Mouse (Mus musculus) neural tube, embryonic 14.5 days (tissue): ENCODE measurements around the gene Dhx15. TPM values are rescaled to one million over a fixed set of nuclear protein-coding genes. Genes with fewer than 3 reads are reported as not detected.

ENCODE experiments used
- ATAC-seq: fragments of 200-750 bp; cut with Nextera tagmentation; 2 replicates; pipeline ENCODE4 v1.8.0; 2017; ENCODE audit warnings: low read depth, mild to moderate bottlenecking, moderate TSS enrichment, moderate library complexity
- H3K27ac ChIP-seq: fragments of 300-500 bp; sonication (generic); 2 replicates; pipeline ENCODE4 v1.5.1; 2014; ENCODE audit warnings: low read depth, mild to moderate bottlenecking, control low read depth, low read length, moderate library complexity, mixed read lengths
- H3K27me3 ChIP-seq: fragments of 300-500 bp; sonication (generic); 2 replicates; pipeline ENCODE4 v1.6.1; 2014; ENCODE audit warnings: low read length; ENCODE audit not compliant: control insufficient read depth, insufficient read depth
- H3K36me3 ChIP-seq: fragments of 300-500 bp; sonication (generic); 2 replicates; pipeline ENCODE4 v1.6.1; 2014; ENCODE audit warnings: low read length, mixed read lengths; ENCODE audit not compliant: control insufficient read depth, insufficient read depth
- H3K4me1 ChIP-seq: fragments of 300-500 bp; sonication (generic); 2 replicates; pipeline ENCODE4 v1.6.1; 2014; ENCODE audit warnings: low read length; ENCODE audit not compliant: control insufficient read depth, insufficient read depth
- H3K4me2 ChIP-seq: fragments of 300-500 bp; sonication (generic); 2 replicates; pipeline ENCODE4 v1.6.1; 2014; ENCODE audit warnings: mild to moderate bottlenecking, low read depth, low read length, control low read depth
- H3K4me3 ChIP-seq: fragments of 300-500 bp; sonication (generic); 2 replicates; pipeline ENCODE4 v1.5.1; 2014; ENCODE audit warnings: low read depth, low read length, control low read depth, mixed read lengths
- H3K9ac ChIP-seq: fragments of 300-500 bp; sonication (generic); replicated peaks from 2 replicates; pipeline ENCODE4 v1.6.1; 2014; ENCODE audit warnings: low read depth, mild to moderate bottlenecking, control low read depth, low read length, mixed read lengths
- H3K9me3 ChIP-seq: fragments of 300-500 bp; sonication (generic); 2 replicates; pipeline ENCODE4 v1.6.1; 2016; ENCODE audit warnings: low read length; ENCODE audit not compliant: control insufficient read depth
- WGBS: fragments of 180-500 bp; shearing (Covaris S2); extraction: QIAGEN DNeasy Blood & Tissue Kit; methylation state at CpG from one replicate; pipeline ENCODE4 v1.1.7; 2014; 5-methylcytosine and 5-hydroxymethylcytosine counted together
- polyA plus RNA-seq: library from polyadenylated mRNA; unstranded; fragments of >200 nt; fragmentation: Nextera tagmentation; extraction: Ambion mirVana; gene quantifications from 2 replicates; pipeline ENCODE4 v1.2.1, GENCODE M21; 2014

Gene Dhx15
- polyA plus RNA-seq, 1 experiment from 2014 or later: 68.8 TPM

DNA sequence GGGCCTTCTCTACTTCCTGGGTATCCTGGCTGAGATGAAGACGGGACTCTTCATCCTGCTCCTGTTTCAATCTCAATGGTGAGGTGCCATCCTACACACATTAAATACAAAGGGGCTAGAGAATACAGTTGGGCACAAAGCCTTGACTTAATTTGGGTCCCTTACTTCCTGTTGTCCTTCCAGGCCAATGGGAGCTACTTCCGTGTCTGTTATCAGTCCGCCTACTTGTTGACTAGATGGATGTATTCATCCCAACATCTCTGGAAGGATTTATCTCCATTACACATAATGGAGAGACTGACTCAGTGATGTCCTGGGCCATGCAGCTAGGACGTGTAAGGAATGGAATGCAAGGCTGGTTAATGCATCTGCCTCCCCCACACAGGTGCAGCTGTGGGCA is 72.5 kb downstream of the Dhx15 start:
- no peak overlapping the region for H3K27ac ChIP-seq
- peaks cover 4% of the 10 kb centered on the region; the same call in 1 of the 2 replicates for H3K4me1 ChIP-seq
- 93% methylated on average over 4 of the region's 4 CpGs for WGBS
- no peaks in the 10 kb centered on the region for H3K9me3 ChIP-seq
- H3K9ac ChIP-seq: no peak overlapping the region
- no peak overlapping the region for H3K4me3 ChIP-seq
- no peaks in the 10 kb centered on the region for H3K36me3 ChIP-seq
- peaks cover 9% of the 10 kb centered on the region; the same call in 1 of the 2 replicates for H3K27me3 ChIP-seq
- ATAC-seq: no peak
- H3K4me2 ChIP-seq: no peak overlapping the region

DNA sequence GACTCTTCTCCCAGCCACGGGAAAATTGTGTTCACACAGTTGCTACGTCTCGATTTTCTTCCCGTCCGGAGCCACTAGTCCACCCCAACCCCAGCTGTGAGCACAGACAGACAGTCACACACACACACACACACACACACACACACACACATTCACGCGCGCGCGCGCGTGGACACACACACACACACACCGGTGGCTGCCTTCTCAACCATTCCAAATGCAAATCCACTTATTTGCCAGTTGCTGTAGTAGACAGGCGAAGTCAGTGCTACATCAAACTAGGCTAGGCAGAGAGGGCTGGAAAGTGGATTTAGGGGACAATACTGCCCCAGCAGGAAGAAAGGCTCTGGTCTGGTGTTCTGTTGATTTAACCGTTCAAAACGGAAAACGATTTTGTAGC is 73.9 kb downstream of the Dhx15 start:
- Histone ChIP-seq H3K4me1 (peaks cover 4% of the 10 kb centered on the region; the same call in 1 of the 2 replicates), H3K9me3 (no peaks in the 10 kb centered on the region), H3K4me3 (peak overlapping the region; percentile 64), H3K27me3 (peaks cover 9% of the 10 kb centered on the region; the same call in 1 of the 2 replicates), H3K36me3 (no peaks in the 10 kb centered on the region), H3K27ac (peak overlapping the region; percentile 62; the same call in 1 of the 2 replicates), H3K9ac (no peak overlapping the region), H3K4me2 (peak overlapping the region; percentile 100)
- peak; percentile 3; the same call in 1 of the 2 replicates for ATAC-seq
- WGBS: 1% methylated on average over 17 of the region's 17 CpGs

DNA sequence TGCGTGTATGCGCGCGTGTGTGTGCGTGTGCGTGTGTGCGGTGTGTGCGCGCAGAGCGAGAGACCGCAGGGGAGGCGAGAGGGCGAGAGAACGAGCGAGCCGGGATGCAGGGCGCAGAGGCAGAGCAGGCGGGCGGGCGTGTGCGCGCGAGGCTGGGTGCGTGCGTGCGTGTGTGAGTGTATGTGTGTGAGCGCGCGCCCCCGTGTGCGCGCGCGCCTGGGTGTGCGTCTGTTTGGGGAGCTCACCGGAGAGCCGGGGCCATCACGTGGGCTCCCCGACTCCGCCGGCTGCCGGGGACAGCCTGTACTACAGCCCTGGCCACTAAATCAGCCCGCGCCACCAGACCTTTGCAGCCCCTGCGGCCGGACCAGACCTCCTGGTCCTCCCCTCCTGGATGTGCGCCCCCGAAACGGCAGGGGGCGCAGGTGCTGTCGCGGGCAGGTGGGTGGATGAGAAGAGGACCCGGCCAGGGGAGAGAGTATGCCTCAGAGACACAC is 74.4 kb downstream of the Dhx15 start:
- peak; percentile 88 for ATAC-seq
- WGBS: under 1% methylated on average over 47 of the region's 53 CpGs
- H3K27me3 ChIP-seq: peaks cover 9% of the 10 kb centered on the region; the same call in 1 of the 2 replicates
- peaks cover 4% of the 10 kb centered on the region; the same call in 1 of the 2 replicates for H3K4me1 ChIP-seq
- peak overlapping the region; percentile 62 for H3K27ac ChIP-seq
- no peaks in the 10 kb centered on the region for H3K36me3 ChIP-seq
- H3K9ac ChIP-seq: peak overlapping the region; percentile 63
- H3K4me3 ChIP-seq: peak overlapping the region; percentile 64
- peak overlapping the region; percentile 100 for H3K4me2 ChIP-seq
- no peaks in the 10 kb centered on the region for H3K9me3 ChIP-seq

DNA sequence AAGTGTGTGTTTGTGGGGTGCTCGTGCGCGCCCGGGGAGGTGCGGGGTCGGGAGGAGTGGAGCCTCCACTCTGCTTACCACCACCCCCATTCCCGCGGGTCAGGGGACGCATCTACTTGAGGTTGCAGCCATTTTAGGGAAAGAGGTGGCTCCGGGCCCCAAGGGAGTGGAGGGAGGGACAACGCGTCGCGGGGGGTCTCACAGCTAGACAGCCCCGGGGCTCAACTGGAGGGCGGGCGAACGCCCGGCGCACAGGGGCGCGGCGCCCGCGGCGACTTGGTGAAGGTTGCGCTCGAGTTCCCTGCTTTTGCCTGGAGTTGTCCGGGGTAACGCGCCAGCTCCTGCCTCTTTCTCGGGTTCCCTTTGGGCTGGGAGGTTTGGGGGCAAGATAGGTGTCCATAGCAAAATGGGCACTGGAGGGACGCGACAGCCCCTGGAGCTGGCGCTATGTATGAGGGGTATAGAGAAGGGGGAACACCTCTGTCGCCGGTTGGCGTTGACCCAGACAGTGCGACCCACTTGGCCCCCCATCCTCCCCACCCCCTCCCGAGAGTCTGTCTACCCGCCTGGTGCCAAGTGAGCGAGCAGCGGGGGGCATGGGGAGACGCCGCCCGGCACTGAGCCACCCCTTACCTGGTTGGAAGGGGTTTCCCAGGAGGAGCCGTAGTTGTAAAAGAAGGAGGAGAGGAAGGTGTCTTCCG is 75.4 kb downstream of the Dhx15 start:
- Histone ChIP-seq H3K4me3 (peak overlapping the region; percentile 64), H3K9ac (peak overlapping the region; percentile 63), H3K4me1 (peaks cover 4% of the 10 kb centered on the region; the same call in 1 of the 2 replicates), H3K27ac (peak overlapping the region; percentile 62), H3K36me3 (no peaks in the 10 kb centered on the region), H3K27me3 (peaks cover 9% of the 10 kb centered on the region; the same call in 1 of the 2 replicates), H3K9me3 (no peaks in the 10 kb centered on the region), H3K4me2 (peak overlapping the region; percentile 100)
- WGBS: under 1% methylated on average over 48 of the region's 48 CpGs
- peak; percentile 10 for ATAC-seq

DNA sequence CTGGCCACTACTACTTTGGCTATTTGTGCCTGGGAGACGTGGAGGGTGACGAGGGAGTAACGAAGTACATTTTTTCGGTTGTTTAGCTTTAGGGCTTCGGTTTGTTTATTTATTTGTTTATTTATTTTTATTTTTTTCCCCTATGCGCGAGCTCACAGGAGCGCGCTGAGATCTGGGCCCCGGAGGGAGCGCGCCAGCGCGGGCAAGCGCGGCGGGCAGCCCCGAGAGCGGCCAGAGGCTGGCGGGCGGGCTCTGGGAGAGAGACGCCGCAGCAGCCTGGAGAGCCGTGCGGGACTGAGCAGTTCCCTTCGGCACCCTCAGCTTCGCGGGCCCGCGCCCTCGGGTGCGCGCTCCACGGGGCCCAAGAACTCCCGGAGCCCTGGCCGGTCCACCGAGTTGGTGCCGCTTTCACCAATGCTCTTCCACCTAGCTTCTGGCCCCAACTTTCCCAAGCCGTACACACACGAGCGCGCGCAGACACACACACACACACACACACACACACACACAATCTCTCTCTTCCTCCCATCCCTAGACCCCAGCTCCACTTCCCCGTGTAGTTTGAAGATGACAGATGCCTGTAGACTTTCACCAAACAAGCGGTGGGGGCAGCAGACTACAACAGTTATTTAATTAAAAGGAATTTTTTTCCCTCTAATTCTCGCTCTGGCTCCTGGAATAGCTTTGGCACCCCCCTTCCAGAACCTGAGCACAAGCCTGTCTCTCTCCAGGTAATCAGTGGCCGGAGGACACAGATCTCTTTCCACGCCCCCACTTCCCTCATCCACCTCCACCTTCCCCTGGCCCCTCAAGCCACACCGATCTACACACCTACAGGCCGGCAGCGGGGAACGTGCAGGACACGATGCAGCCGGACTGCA is 76.2 kb downstream of the Dhx15 start:
- peak overlapping the region; percentile 63 for H3K9ac ChIP-seq
- H3K36me3 ChIP-seq: no peaks in the 10 kb centered on the region
- peak overlapping the region; percentile 10; the same call in 1 of the 2 replicates for H3K27ac ChIP-seq
- peak overlapping the region; percentile 100 for H3K4me2 ChIP-seq
- peaks cover 9% of the 10 kb centered on the region; the same call in 1 of the 2 replicates for H3K27me3 ChIP-seq
- ATAC-seq: peak; percentile 29
- H3K9me3 ChIP-seq: no peaks in the 10 kb centered on the region
- peaks cover 4% of the 10 kb centered on the region; the same call in 1 of the 2 replicates for H3K4me1 ChIP-seq
- under 1% methylated on average over 52 of the region's 54 CpGs for WGBS
- peak overlapping the region; percentile 64 for H3K4me3 ChIP-seq

DNA sequence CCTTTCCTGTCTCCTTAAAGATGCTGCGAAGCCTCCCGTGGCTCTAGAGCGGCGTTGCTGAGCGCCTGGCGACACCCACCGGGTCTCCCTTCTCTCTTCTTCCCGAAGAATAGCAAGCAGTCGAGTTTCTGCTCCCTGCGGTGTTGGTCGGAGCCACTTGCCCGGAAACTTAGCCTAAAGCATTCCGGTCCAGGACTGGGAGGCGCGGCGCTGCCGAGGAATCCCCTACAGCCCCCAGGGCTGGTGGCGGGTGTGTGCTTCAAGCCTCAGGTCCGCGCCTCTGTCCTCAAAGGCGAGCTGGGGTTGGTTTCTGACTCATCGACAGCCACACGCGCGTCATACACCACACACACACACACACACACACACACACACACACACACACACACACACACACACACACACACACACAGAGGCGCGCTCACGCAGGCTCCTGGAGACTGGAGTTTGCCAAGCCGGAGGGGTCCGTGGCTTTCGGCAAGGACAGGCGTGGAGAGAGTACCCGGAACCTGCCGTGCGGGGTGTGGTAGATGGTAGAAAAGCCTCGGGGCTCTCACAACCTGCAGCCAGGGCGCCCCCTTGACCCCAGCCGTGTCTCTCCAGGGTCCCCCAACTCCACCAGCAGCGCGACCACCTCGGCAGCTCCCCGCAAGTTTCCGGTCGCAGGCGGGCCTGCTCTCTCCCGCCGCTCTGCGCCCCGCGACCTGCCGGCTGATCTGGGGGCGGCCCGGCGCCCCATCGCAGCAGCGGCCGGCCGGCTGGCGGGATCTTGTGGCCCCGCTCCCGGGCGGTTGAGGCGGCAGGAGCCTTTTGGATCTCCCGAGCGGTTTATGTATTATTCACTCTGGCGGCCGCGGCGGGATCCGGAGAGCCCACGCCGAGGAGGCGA is 77.1 kb downstream of the Dhx15 start:
- Histone ChIP-seq H3K27ac (no peak overlapping the region), H3K4me2 (peak overlapping the region; percentile 100), H3K4me1 (peaks cover 4% of the 10 kb centered on the region; the same call in 1 of the 2 replicates), H3K4me3 (peak overlapping the region; percentile 64), H3K9me3 (no peaks in the 10 kb centered on the region), H3K9ac (peak overlapping the region; percentile 63), H3K27me3 (peaks cover 9% of the 10 kb centered on the region; the same call in 1 of the 2 replicates), H3K36me3 (no peaks in the 10 kb centered on the region)
- under 1% methylated on average over 73 of the region's 73 CpGs for WGBS
- no peak for ATAC-seq

DNA sequence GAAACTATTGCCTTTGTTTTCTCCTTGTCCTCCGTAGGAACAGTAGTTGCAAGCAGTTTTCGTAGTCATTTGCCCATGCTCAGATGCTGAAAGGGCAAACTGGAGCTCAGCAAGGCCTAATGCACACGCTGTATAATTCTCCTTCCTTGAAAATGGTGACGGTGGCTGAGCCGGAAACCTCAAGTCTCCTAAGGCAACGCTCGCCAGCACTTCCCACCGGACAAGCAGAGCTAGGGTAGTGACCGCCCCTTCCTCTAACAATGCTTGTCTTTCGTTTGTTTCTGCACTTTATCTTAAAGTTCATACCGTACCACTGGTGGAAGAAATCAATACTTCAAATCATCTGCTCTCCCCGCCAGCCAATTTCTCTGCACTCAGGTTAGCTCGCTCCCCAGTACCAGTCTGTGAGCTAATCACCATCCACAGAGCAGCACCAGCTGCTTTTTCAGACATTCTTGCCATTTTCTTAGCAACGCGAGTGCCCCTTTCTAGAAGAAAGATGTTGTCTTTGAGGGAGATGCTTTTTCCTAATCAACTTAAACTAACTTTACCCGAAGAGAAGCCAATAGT is 78.0 kb downstream of the Dhx15 start:
- Histone ChIP-seq H3K4me3 (peak overlapping the region; percentile 64), H3K36me3 (no peaks in the 10 kb centered on the region), H3K9me3 (no peaks in the 10 kb centered on the region), H3K27me3 (peaks cover 9% of the 10 kb centered on the region), H3K4me1 (peaks cover 4% of the 10 kb centered on the region; the same call in 1 of the 2 replicates), H3K4me2 (peak overlapping the region; percentile 100), H3K9ac (0 out of 2 replicates have a peak overlapping the region, but pooled peaks have one; percentile 63), H3K27ac (no peak overlapping the region)
- ATAC-seq: no peak
- 6% methylated on average over 16 of the region's 16 CpGs for WGBS
